Mouse (Mus musculus) fibroblast of lung, adult 2 months (primary cell): Measurements from ENCODE around the gene Grhl3.
"Not testable (repeated sequence)": the region's sequence is repeated elsewhere in the genome, so short reads cannot be mapped to it uniquely, and the experiment has no call there.

ENCODE experiments used
- DNase-seq: peaks from one replicate; pipeline ENCODE4 v3.0.0-alpha.2; 2011; ENCODE audit warnings: low read depth

Gene Grhl3

DNA sequence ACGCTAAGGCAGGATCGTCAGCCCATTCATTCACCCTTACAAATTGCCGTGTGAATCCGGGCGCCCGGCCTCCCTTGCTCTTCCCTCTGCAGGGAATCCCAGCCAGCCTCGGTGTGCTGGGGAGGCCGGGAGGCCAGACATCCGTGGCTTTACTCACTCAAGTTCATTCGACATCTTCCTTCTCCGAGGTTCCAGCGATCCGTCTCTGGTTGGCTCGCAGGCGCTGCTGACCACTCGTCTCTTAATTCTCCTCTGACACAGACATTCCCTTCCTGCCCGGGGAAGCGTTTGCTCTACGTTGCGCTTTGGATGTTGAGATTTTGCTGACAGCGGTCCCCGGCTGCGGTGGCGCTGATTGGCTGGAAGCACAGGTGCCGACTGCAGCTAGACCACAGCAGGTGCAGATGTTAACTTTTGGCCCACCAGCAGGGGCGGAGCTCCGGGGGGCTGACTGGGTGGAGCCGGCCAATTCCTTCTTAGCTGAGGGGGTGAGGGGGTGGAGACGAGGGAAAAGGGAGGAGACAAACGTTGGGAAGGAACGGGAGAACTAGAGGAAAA is at the start of gene Grhl3:
TSS of gene Grhl3 (minus strand) at position 380 of the 558 bp plus-strand sequence.
- DNase-seq = no peak

DNA sequence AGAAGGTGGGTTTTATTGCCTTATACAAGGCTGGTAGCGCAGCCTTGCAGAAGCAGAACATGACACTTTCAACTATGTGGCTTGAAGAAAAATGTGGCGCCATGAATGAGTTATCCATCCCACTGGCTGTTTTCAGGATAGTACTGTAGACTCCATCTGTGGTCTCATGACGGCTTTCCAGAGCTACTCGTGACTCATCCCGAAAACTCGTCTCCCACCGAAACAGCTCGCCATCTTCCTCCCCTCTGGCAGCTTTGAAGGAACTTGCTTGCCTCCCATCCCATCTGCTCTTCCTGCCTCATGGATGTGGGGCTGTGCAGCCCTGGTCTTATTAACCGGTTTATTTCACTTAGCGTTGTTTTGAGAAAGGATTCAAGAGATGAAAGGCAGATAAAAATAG is 48.9 kb upstream of the Grhl3 start:
- no peak for DNase-seq

DNA sequence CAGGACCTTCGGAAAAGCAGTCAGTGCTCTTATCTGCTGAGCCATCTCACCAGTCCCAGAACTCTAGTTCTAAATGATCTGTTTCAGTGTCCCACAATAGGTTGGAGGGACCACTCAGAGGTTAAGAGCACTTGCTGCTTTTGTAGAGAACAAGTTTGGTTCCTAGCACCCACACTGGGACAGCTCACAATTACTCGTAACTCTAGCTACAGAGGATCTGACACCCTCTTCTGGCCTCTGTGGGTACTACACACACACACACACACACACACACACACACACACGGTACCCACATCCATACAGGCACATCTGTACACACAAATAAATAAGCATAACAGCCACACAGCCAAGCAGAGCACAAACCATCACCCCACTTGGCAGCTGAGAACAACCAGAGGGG is 47.0 kb upstream of the Grhl3 start:
- no peak for DNase-seq

DNA sequence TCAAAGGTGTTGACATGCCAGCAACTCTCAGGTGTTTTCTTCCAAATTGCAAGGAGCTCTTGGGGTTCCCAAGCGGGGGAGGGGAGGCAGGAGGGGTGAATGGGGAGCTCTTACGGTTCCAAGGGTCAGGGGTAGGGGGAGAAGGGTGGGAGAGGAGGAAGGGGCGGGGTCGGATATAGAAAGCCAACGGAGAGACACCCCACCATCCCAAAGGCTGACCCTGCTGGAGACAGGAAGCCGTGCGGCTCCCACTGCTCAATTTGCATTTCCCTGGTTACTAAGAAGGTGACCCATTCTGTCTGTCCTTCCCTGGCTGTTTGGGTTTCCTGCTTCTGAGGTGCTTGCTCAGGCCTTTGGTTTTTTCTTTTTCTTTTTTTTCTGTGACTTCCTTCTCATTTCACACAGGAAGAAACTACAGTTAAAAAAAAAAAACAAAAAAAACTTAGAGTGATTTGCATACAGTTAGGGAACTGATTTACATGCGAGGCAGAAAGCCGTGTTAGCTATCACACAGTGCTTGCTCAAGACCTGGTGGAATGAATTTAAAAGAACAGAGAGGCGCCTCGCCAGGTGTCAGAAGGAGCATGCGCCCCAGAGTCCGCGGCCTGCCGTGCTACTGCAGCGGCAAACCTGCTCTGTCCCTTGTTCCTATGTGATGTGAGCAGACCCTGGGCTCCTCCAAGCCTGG is 44.5 kb upstream of the Grhl3 start:
- DNase-seq = no peak

DNA sequence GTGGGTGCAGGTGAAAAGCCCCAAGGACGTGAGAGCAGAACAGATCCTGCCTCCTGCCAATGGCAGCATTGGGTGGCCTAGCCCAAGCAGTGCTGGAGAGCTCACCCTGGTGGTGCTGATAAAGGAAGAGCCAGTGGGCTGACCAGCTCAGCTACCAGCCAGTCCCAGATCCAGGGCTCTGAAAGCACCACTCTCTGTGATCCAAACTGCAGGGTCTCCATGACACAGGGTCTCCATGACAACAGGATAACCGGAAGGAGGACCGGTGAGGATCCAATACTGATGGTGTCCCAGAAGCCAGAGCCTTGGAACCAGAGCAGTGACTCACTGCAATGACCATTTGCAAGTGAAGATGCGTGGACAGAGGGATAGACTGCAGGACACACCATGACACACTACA is 43.6 kb upstream of the Grhl3 start:
- no peak for DNase-seq

DNA sequence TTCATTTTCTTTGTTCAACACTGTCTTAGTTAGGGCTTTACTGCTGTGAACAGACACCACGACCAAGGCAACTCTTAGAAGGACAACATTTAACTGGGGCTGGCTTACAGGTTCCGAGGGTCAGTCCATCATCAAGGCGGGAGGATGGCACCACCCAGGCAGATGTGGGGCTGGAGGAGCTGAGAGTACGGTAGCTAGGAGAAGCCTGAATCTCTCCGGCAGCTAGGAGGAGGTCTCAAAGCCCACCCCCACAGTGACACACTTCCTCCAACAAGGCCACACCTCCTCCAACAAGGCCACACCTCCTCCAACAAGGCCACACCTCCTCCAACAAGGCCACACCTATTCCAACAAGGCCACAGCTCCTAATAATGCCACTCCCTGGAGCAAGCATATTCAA is 41.9 kb upstream of the Grhl3 start:
- DNase-seq = not testable (repeated sequence)

DNA sequence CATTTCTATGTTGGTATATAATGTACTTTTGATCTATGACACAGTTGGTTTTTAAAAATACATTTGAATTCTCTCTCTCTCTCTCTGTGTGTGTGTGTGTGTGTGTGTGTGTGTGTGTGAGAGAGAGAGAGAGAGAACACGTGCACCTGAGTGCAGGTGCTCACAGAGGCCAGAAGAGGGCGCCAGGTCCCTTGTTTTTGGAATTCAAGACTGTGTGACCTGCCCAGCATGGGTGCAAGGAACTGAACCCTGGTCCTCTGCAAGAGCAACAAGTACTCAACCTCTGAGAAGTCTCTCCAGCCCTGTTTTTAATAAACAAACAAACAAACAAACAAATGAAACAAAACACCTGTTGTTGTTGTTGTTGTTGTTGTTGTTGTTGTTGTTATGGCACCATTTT is 36.6 kb upstream of the Grhl3 start:
- no peak for DNase-seq

DNA sequence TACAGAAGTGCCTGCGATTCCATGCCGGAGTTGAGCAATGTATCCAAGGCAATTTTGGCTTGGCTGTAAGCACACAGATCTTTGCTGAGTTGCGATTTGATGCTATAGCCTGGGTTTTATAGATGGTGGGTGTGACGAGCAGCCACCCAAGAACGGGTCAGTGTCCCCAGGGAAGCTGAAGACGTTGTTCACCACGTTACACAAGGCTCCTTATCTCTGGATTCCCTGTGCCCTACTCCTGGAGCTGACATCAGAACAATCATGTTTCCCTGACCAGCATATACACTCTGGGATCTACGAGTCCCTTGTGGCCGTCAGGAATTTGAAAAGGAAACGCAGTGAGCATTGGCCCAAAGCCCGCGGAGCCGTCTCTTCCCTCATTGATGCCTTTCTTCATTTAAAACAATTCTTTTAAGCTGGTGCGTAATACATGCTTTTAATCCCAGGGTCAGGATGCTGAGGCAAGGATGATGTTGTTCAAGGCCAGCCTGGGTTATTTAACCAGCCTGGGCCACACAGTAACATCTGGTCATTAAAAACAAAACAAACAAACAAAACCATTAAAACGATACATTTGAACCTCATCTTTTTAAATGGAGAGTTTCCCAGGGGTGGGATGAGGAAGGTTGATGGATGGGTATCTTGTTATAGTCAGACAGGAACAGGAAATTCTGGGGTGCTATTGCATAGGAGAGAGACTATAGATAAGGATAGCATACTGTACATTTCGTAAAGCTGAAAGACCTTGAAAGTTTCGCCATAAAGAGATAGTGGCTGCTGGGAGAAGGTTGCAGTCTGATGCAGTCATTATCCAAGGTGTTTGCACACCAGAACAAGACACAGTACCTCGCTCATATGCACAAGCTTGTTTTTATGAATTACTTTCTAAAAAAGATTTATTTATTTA is 34.8 kb upstream of the Grhl3 start:
- DNase-seq = no peak

DNA sequence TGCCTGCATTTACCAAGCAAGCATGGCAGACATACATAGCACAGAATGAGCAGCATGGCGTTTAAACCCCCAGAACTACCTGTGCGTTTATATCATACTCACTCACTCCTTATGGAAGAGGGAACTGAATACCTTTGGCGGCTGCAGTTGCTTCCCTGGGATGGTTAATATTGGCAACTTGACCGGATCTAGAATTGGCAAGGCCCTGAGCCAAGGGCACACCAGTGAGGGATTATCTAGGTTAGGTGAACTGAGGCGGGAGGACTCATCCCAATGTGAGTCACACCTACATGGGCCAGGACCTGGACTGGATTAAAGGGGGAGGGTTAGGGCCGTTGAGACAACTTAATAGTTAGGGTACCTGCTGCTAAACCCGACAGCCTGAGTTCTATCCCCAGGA is 32.8 kb upstream of the Grhl3 start:
- DNase-seq = no peak

DNA sequence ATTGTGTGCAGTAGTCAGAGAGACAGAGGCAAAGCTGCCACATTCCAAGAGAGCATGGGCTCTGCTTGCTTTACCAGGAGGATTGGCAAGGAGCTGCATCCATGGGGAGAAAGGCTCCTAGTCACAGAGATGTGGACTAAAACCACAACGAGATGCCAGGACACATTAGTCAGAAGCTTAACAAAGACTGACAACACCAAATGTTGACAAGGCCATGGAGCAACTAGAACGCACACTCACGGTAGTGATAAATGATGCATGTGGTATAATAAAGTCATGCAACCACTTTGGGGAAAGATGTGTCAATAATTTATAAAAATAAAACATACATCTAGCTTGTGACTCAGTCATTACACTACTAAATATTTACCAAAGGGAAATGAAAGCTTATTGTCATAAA is 28.1 kb upstream of the Grhl3 start:
- DNase-seq = no peak

DNA sequence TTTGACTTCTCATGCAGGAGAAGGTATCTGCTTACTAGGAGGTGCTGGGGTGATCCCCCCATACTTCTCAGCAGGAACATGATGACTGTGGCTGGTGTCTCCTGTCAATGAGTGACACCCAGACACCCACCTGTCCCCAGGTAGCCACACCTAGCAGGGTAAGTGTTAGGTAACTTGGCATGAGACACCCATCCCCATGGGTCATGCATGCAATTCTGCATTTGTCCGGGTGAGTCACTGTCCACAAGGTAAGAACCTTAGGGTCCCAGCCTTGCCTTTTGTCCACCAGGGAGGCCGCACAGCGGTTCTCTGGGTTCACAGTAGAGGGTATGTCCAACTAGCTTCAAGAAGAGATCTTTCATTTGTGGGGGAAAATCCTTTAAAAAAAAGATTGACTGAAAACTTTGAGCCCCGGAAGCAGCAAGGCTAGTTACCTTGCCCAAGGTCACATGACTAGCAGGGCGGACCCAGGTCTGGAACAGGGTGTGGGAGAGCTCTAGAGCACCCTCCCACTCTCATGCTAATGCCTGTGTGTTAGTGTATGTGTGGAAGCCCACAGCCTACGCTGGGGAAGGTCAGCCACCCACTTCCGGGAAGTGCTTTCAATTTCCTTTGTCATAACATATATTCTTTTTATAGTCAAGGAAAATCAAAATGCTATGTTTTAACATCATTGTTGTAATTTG is 26.2 kb upstream of the Grhl3 start:
- no peak for DNase-seq

DNA sequence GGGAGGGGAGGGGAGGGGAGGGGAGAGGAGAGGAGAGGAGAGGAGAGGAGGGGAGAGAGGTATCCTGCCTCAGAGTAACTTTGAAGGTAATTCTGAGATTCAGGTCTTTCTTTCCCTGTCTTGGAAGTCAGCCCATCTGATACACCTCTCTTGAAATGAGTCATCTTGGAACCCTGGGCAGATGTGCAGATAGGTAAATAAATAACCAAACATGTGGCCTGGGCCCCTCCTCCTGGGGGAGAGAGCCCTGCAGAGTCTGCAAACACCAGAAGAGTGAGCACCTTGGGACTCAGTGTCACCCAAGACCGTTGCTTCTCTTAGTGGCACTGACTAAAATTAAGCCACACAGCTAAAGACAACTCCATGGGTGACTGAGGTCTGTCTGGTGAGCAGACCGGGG is 25.6 kb upstream of the Grhl3 start:
- no peak for DNase-seq

DNA sequence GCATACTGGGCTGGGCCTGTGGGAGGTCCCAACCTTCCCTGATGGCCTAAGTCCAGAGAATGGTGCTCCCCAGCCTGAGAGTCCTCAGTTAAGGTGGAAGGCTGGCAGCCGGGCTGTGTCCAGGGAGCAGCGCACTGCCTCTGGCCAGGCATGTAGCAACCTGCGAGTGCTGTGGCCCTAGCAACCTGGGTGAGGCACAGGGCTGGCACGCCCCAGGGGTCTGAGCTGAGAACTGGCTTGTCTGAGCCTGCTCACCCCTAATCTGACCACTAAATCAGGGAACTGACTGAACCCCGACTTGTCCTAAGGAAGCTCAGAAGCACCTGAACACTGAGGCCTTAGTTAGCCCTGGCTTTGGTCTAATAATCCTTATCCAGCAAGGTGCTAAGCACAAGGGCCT is 24.1 kb upstream of the Grhl3 start:
- DNase-seq = no peak

DNA sequence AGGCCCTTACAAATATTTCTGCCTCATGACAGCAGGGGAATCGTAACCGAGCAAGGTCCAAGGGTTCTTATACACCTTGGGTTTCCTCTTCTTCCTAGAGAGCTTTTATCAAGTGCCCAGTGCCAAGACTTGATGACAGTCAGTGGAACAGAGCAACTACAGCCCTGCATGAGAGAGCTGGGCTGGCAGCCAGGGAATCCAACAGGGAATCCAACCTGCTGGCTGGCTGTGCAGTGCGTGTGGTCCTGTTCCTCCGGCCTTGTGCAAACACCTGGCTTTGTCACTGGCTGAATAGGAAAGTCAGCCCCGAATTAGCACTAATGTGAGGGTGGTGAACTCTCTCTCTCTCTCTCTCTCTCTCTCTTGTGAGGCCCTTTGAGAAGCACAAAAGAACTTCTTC is 22.5 kb upstream of the Grhl3 start:
- DNase-seq = no peak

DNA sequence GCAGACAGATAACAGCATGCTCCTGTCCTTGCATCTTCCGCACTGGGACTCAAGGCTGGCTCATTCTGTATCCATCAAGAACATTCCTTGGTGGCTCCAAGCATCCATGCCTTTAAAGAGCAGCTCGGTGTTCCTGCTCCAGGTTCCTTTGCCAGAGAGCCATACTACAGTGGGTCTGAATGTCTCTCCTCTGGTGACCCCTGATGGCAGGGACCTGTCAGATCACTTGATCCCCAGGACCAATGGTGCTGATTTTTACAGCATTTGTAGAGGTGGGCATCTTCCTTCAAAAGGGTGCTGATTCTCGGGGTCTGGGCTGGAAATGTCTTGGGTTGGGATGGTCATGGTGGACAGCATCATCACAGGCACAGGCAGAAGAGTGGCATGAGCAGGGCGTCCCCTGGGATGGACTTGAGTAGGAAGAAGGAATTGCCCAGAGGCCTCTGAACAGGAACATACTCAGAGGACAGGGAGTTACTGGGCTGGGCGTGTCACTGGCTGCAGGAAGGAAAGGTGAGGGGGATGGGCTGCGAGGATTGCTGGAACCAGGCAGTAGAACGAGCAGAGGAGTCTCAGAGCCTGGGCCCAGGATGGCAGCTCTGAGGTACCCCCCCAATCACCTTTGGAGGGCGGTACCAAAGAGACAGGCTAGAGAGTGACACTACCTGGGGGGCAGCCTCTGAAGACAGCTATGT is 18.3 kb upstream of the Grhl3 start:
- no peak for DNase-seq

DNA sequence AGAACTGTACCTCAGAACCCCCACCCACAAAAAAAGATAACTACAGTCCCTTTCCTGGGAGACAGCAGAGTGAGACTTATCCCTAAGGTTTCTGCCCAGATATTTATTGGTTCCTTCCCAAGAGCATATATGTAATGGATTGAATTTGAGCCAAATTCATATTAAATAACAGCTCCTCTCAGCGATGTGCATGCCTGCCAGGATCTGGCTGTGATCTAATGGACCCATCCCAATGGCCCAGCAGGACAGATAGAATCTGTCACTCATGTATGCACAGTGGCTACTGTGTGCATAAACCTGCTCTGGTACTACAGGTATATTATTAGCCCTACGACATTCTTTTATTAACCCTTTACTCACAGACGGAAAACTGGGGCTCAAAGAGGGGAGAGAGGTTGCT is 17.7 kb upstream of the Grhl3 start:
- no peak for DNase-seq

DNA sequence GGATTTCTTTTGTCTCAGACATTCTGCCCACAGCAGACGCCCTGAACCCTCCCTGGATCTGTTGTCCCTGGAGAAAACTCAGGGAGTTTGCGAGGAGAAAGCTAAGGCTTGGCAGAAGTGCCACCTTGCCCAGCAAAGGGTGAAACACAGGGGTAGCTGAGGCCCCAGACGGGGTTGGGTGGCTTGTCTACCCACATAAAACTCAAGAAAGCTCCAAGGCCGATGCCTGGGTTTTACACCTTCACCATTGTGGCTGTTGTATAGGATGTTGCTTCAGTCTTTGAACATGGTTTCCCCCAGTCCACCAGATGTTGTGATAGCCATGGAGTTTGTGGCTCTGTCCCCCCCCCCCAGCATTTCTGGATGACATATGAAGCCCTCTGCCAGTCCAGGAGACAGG is 11.4 kb upstream of the Grhl3 start:
- DNase-seq = no peak

DNA sequence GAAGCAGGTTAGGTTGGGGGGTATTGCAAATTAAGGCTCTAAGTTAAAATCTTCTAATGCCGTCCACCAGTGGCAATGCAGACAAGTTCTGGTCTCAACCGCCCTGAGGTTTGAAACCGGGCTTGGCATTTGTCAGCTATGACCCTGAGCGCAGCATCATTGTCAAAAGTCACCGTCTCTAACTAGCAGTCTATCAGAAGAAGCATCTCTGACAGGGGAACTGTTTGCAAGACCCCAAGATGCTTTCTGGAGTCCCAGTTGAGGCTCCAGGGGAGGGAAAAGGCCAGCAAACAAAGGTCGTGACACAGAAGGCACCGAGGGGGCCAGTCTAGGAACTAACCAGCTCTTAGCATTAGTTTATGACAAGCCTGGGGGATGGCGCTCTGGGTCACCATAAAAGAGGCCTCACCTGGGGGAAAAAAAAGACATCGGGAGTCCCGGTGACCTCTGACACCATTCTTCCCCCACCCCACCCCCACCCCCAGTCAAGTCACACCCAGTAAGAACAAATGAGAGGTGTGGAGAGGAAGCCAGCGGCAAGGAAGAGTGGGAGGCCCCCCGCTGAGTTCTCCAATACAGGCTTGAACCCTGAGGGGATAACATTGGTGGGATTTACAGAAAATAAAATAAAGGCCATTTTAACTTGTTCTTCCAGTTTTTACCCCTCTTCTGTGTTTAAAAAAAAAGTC is 7.9 kb upstream of the Grhl3 start:
- no peak for DNase-seq

DNA sequence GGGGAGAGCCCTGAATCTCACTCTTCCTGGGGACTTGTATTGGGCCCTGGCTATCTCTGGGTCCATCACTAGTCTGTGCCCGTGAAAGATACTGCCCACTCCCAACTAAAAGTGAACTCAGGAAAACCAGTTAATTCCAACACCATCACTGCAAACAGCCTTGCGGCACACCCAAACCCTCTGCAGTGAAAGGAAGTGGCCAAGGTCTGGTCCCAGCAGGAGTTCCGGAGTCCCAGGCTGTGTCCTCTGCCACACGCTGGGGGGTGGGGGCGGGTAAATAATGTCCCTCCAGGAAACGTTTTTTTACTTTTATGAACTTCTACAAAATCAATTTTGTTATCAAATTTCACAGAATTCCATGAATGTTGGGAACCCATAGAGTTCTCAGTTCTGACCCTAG is 6.3 kb upstream of the Grhl3 start:
- DNase-seq = no peak

DNA sequence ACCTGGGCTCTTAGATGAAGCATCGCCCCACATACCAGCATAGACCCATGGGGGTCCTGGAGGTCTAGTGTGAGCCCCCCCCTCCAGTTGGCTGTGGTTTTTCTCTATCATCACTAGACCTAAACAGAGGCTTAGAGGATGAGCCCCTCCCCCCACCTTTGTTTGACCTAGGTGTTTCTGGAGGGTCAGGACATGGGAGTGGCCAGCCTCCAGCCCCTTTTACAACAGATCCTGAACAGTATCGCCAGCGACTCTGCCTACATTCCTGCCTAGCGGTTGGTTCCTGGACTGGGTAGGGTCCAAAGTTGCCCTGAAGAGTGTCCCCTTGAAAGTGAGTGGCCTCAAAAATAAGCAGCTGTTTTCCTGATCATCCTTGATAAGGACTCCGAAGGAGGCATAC is 5.1 kb upstream of the Grhl3 start:
- no peak for DNase-seq

DNA sequence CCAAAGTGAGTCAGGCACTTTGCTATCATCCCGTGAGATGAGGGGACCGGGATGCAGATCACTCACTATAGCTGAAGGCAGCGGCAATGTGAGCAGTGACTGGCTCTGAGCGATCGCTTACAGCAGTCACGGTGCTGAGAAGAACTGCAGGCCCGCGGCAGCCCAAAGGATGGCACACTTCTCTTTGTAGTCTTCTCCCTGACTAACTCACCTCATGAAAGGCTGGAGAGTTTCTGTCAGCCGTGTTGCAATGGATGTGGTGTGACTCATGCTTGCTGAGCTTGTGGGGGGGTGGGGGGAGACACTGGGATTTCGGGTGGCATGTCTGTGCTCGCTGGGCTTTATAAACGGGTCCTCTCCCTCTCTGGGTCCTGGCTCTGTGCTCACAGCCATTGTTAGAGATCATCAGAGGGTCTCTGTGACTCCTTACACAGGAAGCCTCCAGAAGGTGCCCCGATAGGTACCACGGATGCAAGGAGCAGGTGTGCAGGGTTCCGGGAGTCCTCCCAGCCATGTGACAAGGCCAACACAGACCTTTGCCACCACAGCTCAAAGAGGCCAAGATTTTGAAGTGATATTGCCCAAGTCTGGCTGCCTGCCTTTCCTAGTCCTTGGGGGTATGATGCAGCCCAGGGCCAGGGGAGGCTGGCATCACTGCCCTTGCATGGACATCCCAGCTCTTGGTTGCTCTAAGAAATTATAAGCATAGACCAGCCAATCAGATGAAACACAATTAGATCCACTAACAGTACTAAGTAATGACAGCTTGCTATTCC is 2.1 kb upstream of the Grhl3 start:
- DNase-seq = no peak
